Mouse (Mus musculus) ES-E14 (cell line): ENCODE results near the gene Abcc5. TPM values are rescaled to one million over a fixed set of nuclear protein-coding genes. Genes with fewer than 3 reads are reported as not detected.

Experiments used
- DNase-seq: peaks from one replicate; pipeline ENCODE4 v3.0.0-alpha.2; 2013; ENCODE audit warnings: low read depth, low spot score
- H3K27ac ChIP-seq: 2 replicates; pipeline ENCODE4 v1.5.1; 2012; ENCODE audit warnings: low read depth, mild to moderate bottlenecking, low read length, moderate library complexity, mixed read lengths; ENCODE audit not compliant: poor library complexity, insufficient read depth, severe bottlenecking
- H3K36me3 ChIP-seq: 2 replicates; pipeline ENCODE4 v1.6.1; 2012; ENCODE audit warnings: mild to moderate bottlenecking, low read length, moderate library complexity, mixed read lengths; ENCODE audit not compliant: control insufficient read depth, poor library complexity, insufficient read depth, severe bottlenecking
- H3K4me1 ChIP-seq, 2 experiments: fragments of 150-350 bp in 1 of 2; sonication (generic) in 1 of 2; 2 replicates each; pipeline ENCODE4 v1.6.1; 2012; ENCODE audit warnings: low read length in 2 of 2, mild to moderate bottlenecking in 1 of 2, mixed read lengths in 1 of 2; ENCODE audit not compliant: control insufficient read depth in 2 of 2, insufficient read depth in 2 of 2, poor library complexity in 1 of 2
- H3K4me3 ChIP-seq, 2 experiments: fragments of 150-350 bp in 1 of 2; sonication (generic) in 1 of 2; 2 replicates each; pipeline ENCODE4 v1.5.1; 2012; ENCODE audit warnings: low read length in 2 of 2, low read depth in 1 of 2, mild to moderate bottlenecking in 1 of 2, mixed read lengths in 1 of 2; ENCODE audit not compliant: insufficient read depth in 1 of 2, poor library complexity in 1 of 2, severe bottlenecking in 1 of 2
- H3K9ac ChIP-seq: 2 replicates; pipeline ENCODE4 v1.6.1; 2012; ENCODE audit warnings: low read depth, mild to moderate bottlenecking, low read length, mixed read lengths; ENCODE audit not compliant: poor library complexity, insufficient read depth, severe bottlenecking
- H3K9me3 ChIP-seq: fragments of 150-350 bp; sonication (generic); 2 replicates; pipeline ENCODE4 v1.6.1; 2012; ENCODE audit warnings: low read depth, mild to moderate bottlenecking, low read length; ENCODE audit not compliant: control insufficient read depth, insufficient read depth
- CHD2 ChIP-seq: IDR thresholded peaks from 2 replicates; pipeline ENCODE4 v1.6.1; 2014; ENCODE audit warnings: mild to moderate bottlenecking, low read depth, low read length, inconsistent platforms
- HCFC1 ChIP-seq: IDR thresholded peaks from 2 replicates; pipeline ENCODE4 v1.6.1; 2012; ENCODE audit warnings: low read length, inconsistent platforms, borderline replicate concordance; ENCODE audit not compliant: insufficient read depth
- MAFK ChIP-seq: IDR thresholded peaks from 2 replicates; pipeline ENCODE4 v1.6.1; 2014; ENCODE audit warnings: mild to moderate bottlenecking, low read depth, low read length, inconsistent platforms; ENCODE audit not compliant: insufficient read depth
- ZC3H11A ChIP-seq: IDR thresholded peaks from 2 replicates; pipeline ENCODE4 v1.6.1; 2012; ENCODE audit warnings: low read depth, mild to moderate bottlenecking, inconsistent platforms, low read length, borderline replicate concordance
- ZNF384 ChIP-seq: IDR thresholded peaks from 2 replicates; pipeline ENCODE4 v1.6.1; 2012; ENCODE audit warnings: low read depth, low read length, inconsistent platforms
- in situ Hi-C, 2 experiments: fragments of 600-800 bp; cut with MboI; formaldehyde crosslinking; loops; one replicate each; pipeline ENCODE4 v1.15.1; 2025; ENCODE audit warnings: low sequenced_read_pairs in 2 of 2, inconsistent platforms in 1 of 2; ENCODE audit not compliant: unreplicated experiment in 2 of 2
- total RNA-seq: library from RNA; depleted of rRNA; stranded (reverse); fragments of 300-350 nt; gene quantifications from 2 replicates; pipeline ENCODE4 v1.2.3, GENCODE M21; 2012

The Abcc5 gene
- total RNA-seq, 1 experiment = 159 TPM

- Histone ChIP-seq H3K4me3 (no peak overlapping the region), H3K4me1 (no peaks in the 10 kb centered on the region), H3K9ac (no peak overlapping the region), H3K27ac (no peak overlapping the region), H3K36me3 (peaks cover 14% of the 10 kb centered on the region), H3K9me3 (no peaks in the 10 kb centered on the region)
- TF ChIP-seq CHD2 = no peak
- TF ChIP-seq ZNF384 = no peak
- no peak for TF ChIP-seq ZC3H11A
- TF ChIP-seq HCFC1 = no peak
- TF ChIP-seq MAFK = no peak
- in situ Hi-C loops = no loop called here
- DNase-seq = no peak
These were observed 25.2 kb downstream of the Abcc5 start for GRCm38 (mm10) chr16:20400707-20401591.

- H3K4me3 ChIP-seq = no peak overlapping the region
- no peaks in the 10 kb centered on the region for H3K4me1 ChIP-seq
- DNase-seq = no peak
- H3K27ac ChIP-seq = no peak overlapping the region
- TF ChIP-seq CHD2 = no peak
- TF ChIP-seq ZNF384 = no peak
- TF ChIP-seq ZC3H11A = no peak
- TF ChIP-seq MAFK = no peak
- no peak for TF ChIP-seq HCFC1
- in situ Hi-C loops = no loop called here
- peaks cover 20% of the 10 kb centered on the region for H3K36me3 ChIP-seq
- H3K9me3 ChIP-seq = no peaks in the 10 kb centered on the region
- no peak overlapping the region for H3K9ac ChIP-seq
These were observed 29.3 kb downstream of the Abcc5 start for GRCm38 (mm10) chr16:20396851-20397250.

GRCm38 (mm10) chr16:20395216-20395907 lies 30.8 kb downstream of the Abcc5 start:
- in situ Hi-C loops = no loop called here
- TF ChIP-seq HCFC1 (no peak), CHD2 (no peak), MAFK (no peak), ZNF384 (no peak), ZC3H11A (no peak)
- Histone ChIP-seq H3K4me3 (no peak overlapping the region), H3K27ac (no peak overlapping the region), H3K4me1 (peaks cover 2% of the 10 kb centered on the region in 2 experiments; a peak in 2 of 4 replicates), H3K9me3 (no peaks in the 10 kb centered on the region), H3K9ac (no peak overlapping the region), H3K36me3 (peaks cover 22% of the 10 kb centered on the region)
- DNase-seq = no peak

GRCm38 (mm10) chr16:20391753-20392152 lies 34.4 kb downstream of the Abcc5 start:
- H3K4me1 ChIP-seq = peaks cover 2 to 7% of the 10 kb centered on the region in 2 experiments; a peak in 3 of 4 replicates
- no peak for DNase-seq
- TF ChIP-seq ZNF384 = no peak
- no peak for TF ChIP-seq HCFC1
- TF ChIP-seq ZC3H11A = no peak
- TF ChIP-seq MAFK = no peak
- no peak for TF ChIP-seq CHD2
- in situ Hi-C loops = no loop called here
- no peak overlapping the region for H3K9ac ChIP-seq
- no peak overlapping the region for H3K27ac ChIP-seq
- H3K9me3 ChIP-seq = no peaks in the 10 kb centered on the region
- H3K36me3 ChIP-seq = peaks cover 24% of the 10 kb centered on the region
- no peak overlapping the region for H3K4me3 ChIP-seq
